Mouse (Mus musculus): ENCODE measurements around the gene Gm20075. TPM values are rescaled to one million over a fixed set of nuclear protein-coding genes. Genes with fewer than 3 reads are reported as not detected.
"Not testable (repeated sequence)": the region's sequence is repeated elsewhere in the genome, so short reads cannot be mapped to it uniquely, and the experiment has no call there.

The Gm20075 gene
- polyA plus RNA-seq (2015; fragmentation: Nextera tagmentation; extraction: Ambion mirVana), result 30.5 and 31.5 TPM in 2 replicates

- not testable (repeated sequence) for H3K9me3 ChIP-seq; H3K4me1 ChIP-seq; H3K27ac ChIP-seq; H3K36me3 ChIP-seq; H3K4me2 ChIP-seq (replicated peaks); H3K9ac ChIP-seq; H3K27me3 ChIP-seq; ATAC-seq (ENCODE audit: low FRiP score, low read depth); H3K4me3 ChIP-seq
- WGBS, result 84% methylated on average over 3 of the region's 3 CpGs
Measured at GRCm38 (mm10) chr13:96081276-96081675, at the start of gene Gm20075. TSS of gene Gm20075 (minus strand) at chr13:96081376.

DNA sequence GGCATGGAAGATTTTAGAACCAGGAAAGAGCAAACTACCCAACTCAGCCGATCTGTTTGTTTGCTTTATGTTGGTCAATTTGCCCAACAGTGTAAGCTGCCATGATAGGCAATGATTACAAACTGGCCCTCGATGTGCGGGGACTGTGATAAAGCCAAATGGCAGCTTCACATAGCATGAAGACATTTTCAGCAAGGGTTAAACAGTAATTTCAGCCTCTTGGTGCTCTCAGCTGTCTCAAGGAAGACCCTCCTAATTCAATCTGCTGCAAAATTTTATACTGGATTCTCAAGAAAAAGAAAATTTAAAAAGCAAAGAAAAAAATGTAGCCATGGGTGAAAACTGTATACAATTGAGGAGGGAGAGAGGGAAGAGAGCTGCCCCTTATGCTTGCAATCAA, 47.9 kb upstream of the Gm20075 start:
- H3K4me1 ChIP-seq, result peaks cover 26% of the 10 kb centered on the region
- H3K9me3 ChIP-seq, result no peaks in the 10 kb centered on the region
- no peak overlapping the region for H3K27ac ChIP-seq
- WGBS, result 79% methylated on average over 3 of the region's 3 CpGs
- ATAC-seq (ENCODE audit: low FRiP score, low read depth), result no peak
- H3K9ac ChIP-seq, result no peak overlapping the region
- peaks cover 75% of the 10 kb centered on the region for H3K27me3 ChIP-seq
- no peaks in the 10 kb centered on the region for H3K36me3 ChIP-seq
- H3K4me3 ChIP-seq, result no peak overlapping the region
- H3K4me2 ChIP-seq (replicated peaks), result no peak overlapping the region

DNA sequence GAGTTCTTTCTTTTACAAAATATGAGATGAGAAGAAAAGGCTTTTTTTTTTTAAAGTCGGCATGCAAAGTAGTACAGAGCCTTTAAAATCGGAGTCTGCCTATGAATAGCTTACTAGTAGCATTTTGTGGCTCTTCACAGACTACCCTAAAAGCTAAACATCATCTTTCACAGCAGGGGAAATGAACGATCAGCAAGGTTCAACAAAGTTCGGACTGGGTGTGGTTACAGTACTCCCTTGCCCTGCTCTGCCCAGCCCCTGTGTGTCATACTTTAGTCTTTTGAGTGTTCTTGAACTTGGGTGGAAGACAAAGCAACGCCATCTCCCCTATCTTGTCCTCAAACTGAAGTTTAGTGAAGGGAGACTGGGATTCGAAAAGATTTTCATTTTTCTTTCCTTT, 45.5 kb upstream of the Gm20075 start:
- Histone ChIP-seq H3K9ac (no peak overlapping the region), H3K9me3 (no peaks in the 10 kb centered on the region), H3K36me3 (no peaks in the 10 kb centered on the region), H3K27me3 (peaks cover 51% of the 10 kb centered on the region), H3K4me2 (replicated peaks) (no peak overlapping the region), H3K27ac (no peak overlapping the region), H3K4me1 (peaks cover 9% of the 10 kb centered on the region), H3K4me3 (no peak overlapping the region)
- WGBS, result 73% methylated on average over 6 of the region's 6 CpGs
- ATAC-seq (ENCODE audit: low FRiP score, low read depth), result no peak

DNA sequence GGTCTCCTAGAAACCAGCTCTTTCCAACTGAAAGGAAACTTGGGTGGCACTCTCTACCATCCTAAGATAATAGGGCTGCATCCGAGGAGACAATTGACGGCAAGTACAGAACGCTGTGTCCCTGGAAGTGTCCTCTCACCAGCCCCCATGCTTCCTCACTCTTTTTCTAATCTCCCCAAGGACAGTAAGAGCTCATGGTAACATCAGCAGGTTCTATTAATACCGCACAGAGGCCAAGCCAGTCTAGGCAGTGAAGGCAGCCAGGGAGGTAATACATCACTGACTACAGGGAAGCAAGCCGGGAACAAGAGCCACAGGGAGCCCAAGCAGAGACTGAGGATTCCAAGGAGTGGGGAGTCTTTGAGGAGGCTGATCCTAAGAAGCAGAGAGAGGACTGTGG, 43.8 kb upstream of the Gm20075 start:
- no peak overlapping the region for H3K9ac ChIP-seq
- H3K27ac ChIP-seq, result no peak overlapping the region
- no peak overlapping the region for H3K4me2 ChIP-seq (replicated peaks)
- 69% methylated on average over 5 of the region's 5 CpGs for WGBS
- no peak overlapping the region for H3K4me3 ChIP-seq
- no peaks in the 10 kb centered on the region for H3K4me1 ChIP-seq
- no peak for ATAC-seq (ENCODE audit: low FRiP score, low read depth)
- peaks cover 34% of the 10 kb centered on the region for H3K27me3 ChIP-seq
- no peaks in the 10 kb centered on the region for H3K9me3 ChIP-seq
- no peaks in the 10 kb centered on the region for H3K36me3 ChIP-seq

DNA sequence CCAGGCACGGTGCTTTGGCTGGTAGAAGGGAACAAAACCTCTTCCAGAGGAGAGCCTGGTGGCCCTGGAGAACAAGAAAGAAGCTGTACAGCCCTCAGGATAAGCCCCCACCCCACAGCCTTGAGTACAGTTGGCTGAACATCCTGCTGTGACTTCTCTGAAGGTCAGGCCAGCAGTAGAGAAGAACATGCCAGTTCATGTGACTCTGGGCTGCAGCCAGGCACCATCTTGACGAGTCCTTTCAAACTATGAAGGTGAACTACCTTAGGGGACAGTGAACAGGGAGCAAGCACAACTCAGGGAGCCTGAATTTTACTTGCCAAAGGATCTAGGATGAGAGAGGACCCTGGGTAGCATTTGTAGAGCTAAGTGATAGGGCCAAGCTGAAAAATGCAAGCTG, 31.5 kb upstream of the Gm20075 start:
- 78% methylated on average over 2 of the region's 2 CpGs for WGBS
- no peaks in the 10 kb centered on the region for H3K9me3 ChIP-seq
- no peak for ATAC-seq (ENCODE audit: low FRiP score, low read depth)
- H3K36me3 ChIP-seq, result no peaks in the 10 kb centered on the region
- H3K27ac ChIP-seq, result no peak overlapping the region
- no peak overlapping the region for H3K9ac ChIP-seq
- no peaks in the 10 kb centered on the region for H3K27me3 ChIP-seq
- H3K4me2 ChIP-seq (replicated peaks), result no peak overlapping the region
- no peaks in the 10 kb centered on the region for H3K4me1 ChIP-seq
- H3K4me3 ChIP-seq, result no peak overlapping the region

- 90% methylated on average over 3 of the region's 3 CpGs for WGBS
- Histone ChIP-seq H3K27me3 (no peaks in the 10 kb centered on the region), H3K9me3 (no peaks in the 10 kb centered on the region), H3K36me3 (no peaks in the 10 kb centered on the region), H3K27ac (no peak overlapping the region), H3K4me1 (no peaks in the 10 kb centered on the region), H3K4me2 (replicated peaks) (no peak overlapping the region), H3K4me3 (no peak overlapping the region), H3K9ac (no peak overlapping the region)
- no peak for ATAC-seq (ENCODE audit: low FRiP score, low read depth)
Measured at GRCm38 (mm10) chr13:96110767-96111166, 29.6 kb upstream of the Gm20075 start.

- WGBS, result 74% methylated on average over 4 of the region's 4 CpGs
Measured at GRCm38 (mm10) chr13:96106367-96106766, 25.2 kb upstream of the Gm20075 start.

GRCm38 (mm10) chr13:96090929-96091328, 9.8 kb upstream of the Gm20075 start:
- H3K4me3 ChIP-seq, result no peak overlapping the region
- WGBS, result 72% methylated on average over 4 of the region's 4 CpGs
- ATAC-seq (ENCODE audit: low FRiP score, low read depth), result no peak

More at GRCm38 (mm10) chr13:96106367-96106766, 25.2 kb upstream of the Gm20075 start:
- Histone ChIP-seq H3K4me2 (replicated peaks) (no peak overlapping the region), H3K4me3 (no peak overlapping the region), H3K27me3 (no peaks in the 10 kb centered on the region), H3K36me3 (no peaks in the 10 kb centered on the region), H3K4me1 (no peaks in the 10 kb centered on the region), H3K9ac (no peak overlapping the region), H3K27ac (no peak overlapping the region), H3K9me3 (no peaks in the 10 kb centered on the region)
- ATAC-seq (ENCODE audit: low FRiP score, low read depth), result no peak

GRCm38 (mm10) chr13:96085581-96086302, 4.6 kb upstream of the Gm20075 start:
- WGBS, result 91% methylated on average over 7 of the region's 7 CpGs
- no peak overlapping the region for H3K4me2 ChIP-seq (replicated peaks)
- no peak overlapping the region for H3K9ac ChIP-seq
- H3K4me3 ChIP-seq, result no peak overlapping the region
- H3K9me3 ChIP-seq, result no peaks in the 10 kb centered on the region
- H3K36me3 ChIP-seq, result no peaks in the 10 kb centered on the region
- no peak overlapping the region for H3K27ac ChIP-seq
- ATAC-seq (ENCODE audit: low FRiP score, low read depth), result no peak
- H3K27me3 ChIP-seq, result no peaks in the 10 kb centered on the region
- H3K4me1 ChIP-seq, result no peaks in the 10 kb centered on the region

More at GRCm38 (mm10) chr13:96090929-96091328, 9.8 kb upstream of the Gm20075 start:
- Histone ChIP-seq H3K27me3 (no peaks in the 10 kb centered on the region), H3K4me1 (no peaks in the 10 kb centered on the region), H3K27ac (no peak overlapping the region), H3K4me2 (replicated peaks) (no peak overlapping the region), H3K9me3 (no peaks in the 10 kb centered on the region), H3K36me3 (no peaks in the 10 kb centered on the region), H3K9ac (no peak overlapping the region)

- not testable (repeated sequence) for H3K27me3 ChIP-seq; H3K9ac ChIP-seq; H3K27ac ChIP-seq; H3K4me2 ChIP-seq (replicated peaks); H3K9me3 ChIP-seq; H3K4me1 ChIP-seq; ATAC-seq (ENCODE audit: low FRiP score, low read depth); H3K36me3 ChIP-seq; H3K4me3 ChIP-seq
- WGBS, result 87% methylated on average over 1 of the region's 1 CpGs
Measured at GRCm38 (mm10) chr13:96081754-96082153, 578 bp upstream of the Gm20075 start, which contains the start of gene Gm17190. TSS of gene Gm17190 (plus strand) at chr13:96082054.

DNA sequence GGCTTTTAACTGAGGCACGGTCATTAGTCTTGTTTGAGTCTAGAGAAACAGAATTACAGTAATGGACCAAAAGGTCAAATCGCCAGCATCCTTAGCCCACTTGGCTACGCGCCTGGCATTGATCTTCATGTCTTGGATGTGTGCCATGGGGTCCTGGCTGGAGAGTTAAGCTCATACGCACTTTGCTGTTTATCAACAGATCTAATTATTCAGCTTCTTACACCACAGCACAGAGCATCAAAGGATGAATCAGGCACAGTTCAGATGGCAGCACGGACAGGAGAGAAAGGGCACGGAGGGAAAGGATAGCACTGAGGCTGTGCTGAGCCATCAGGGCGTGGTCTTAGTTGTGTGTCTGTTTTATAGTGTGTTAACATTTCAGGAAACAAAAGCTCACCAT, 7.6 kb downstream of the Gm20075 start:
- no peak overlapping the region for H3K4me2 ChIP-seq (replicated peaks)
- no peak overlapping the region for H3K4me3 ChIP-seq
- H3K36me3 ChIP-seq, result no peaks in the 10 kb centered on the region
- no peak overlapping the region for H3K9ac ChIP-seq
- WGBS, result 71% methylated on average over 8 of the region's 8 CpGs
- no peak overlapping the region for H3K27ac ChIP-seq
- ATAC-seq (ENCODE audit: low FRiP score, low read depth), result no peak
- no peaks in the 10 kb centered on the region for H3K4me1 ChIP-seq
- H3K9me3 ChIP-seq, result no peaks in the 10 kb centered on the region
- no peaks in the 10 kb centered on the region for H3K27me3 ChIP-seq

DNA sequence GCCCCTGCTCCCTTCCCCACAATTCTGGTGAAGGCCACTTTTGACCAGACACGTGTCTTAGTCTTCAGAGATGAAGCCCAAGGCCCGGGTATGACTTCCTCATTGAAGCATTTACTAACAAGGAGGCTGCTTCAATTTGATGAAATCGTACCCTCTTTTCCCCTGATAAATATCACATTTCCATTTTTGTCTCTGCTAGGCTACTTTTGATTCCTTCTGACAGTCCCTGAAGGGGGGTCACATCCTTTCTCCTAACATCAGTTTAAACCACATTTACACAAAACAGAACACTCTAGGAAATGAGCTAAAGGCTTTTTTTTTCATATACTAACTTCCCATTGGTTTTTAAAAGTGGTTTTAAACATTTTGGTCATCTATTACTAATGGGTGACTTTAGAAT, 28.4 kb downstream of the Gm20075 start:
- no peaks in the 10 kb centered on the region for H3K27me3 ChIP-seq
- no peak for ATAC-seq (ENCODE audit: low FRiP score, low read depth)
- H3K36me3 ChIP-seq, result no peaks in the 10 kb centered on the region
- H3K4me3 ChIP-seq, result no peak overlapping the region
- H3K4me1 ChIP-seq, result no peaks in the 10 kb centered on the region
- no peak overlapping the region for H3K4me2 ChIP-seq (replicated peaks)
- no peak overlapping the region for H3K27ac ChIP-seq
- H3K9ac ChIP-seq, result no peak overlapping the region
- WGBS, result 77% methylated on average over 3 of the region's 3 CpGs
- no peaks in the 10 kb centered on the region for H3K9me3 ChIP-seq

DNA sequence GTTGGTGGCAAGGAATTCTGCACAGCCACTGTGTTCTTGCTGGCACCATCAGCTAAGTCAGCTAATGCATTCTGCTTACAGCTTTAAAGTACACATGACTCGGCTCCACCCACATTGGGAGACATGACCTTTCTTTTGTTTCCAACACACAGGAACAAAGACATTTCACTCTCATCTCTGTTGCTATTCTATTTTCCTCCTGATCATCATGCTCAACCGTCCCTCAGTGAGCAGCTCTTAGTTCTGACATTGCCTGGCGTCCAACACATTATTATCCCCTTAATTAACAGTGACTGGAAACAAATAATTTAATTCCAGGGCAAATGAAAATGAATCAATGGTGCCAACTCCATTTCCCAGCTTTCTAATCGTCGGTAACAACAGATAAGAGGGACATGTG, 35.8 kb downstream of the Gm20075 start:
- Histone ChIP-seq H3K9me3 (0 out of 2 replicates have a peak, but pooled peaks cover 3% of the 10 kb centered on the region), H3K9ac (no peak overlapping the region), H3K36me3 (no peaks in the 10 kb centered on the region), H3K4me1 (no peaks in the 10 kb centered on the region), H3K4me2 (replicated peaks) (no peak overlapping the region), H3K27me3 (no peaks in the 10 kb centered on the region), H3K27ac (no peak overlapping the region), H3K4me3 (no peak overlapping the region)
- no peak for ATAC-seq (ENCODE audit: low FRiP score, low read depth)
- WGBS, result 76% methylated on average over 5 of the region's 5 CpGs

All from limb, embryonic 13.5 days (tissue).